In genomic region chr9:37143046-37143931, GRCm38 (mm10) we compare ENCODE assay signal across 8 mouse cellular contexts. TPM values are rescaled to one million over a fixed set of nuclear protein-coding genes. Genes with fewer than 3 reads are reported as not detected.
DNase-seq lines count a peak whose midpoint lies in the region; ATAC-seq and TF ChIP-seq lines count a peak whose summit lies in the region.

No protein-coding gene starts in this region.

- ATAC-seq in heart, embryonic 13.5 days (ENCODE audit: extremely low read depth, insufficient number of reproducible peaks, low FRiP score, low TSS enrichment), result no peak
- ATAC-seq in hematopoietic stem cell, adult 5-6 weeks (replicated peaks in 1 of 2; ENCODE audit: insufficient read depth in 1 of 2, low FRiP score in 2 of 2, low TSS enrichment in 1 of 2, low read depth in 1 of 2, poor library complexity in 2 of 2, severe bottlenecking in 2 of 2), result peak; percentile 23 to 60; a peak in 3 of 4 replicates
- ATAC-seq in midbrain, embryonic 12.5 days (ENCODE audit: low FRiP score, low read depth), result no peak
- no peak for ATAC-seq in activated CD4-positive, CD25-positive, alpha-beta regulatory T cell, adult 4 months

- peaks cover 65% of the 10 kb centered on the region for H3K4me1 ChIP-seq in heart, embryonic 13.5 days
- H3K4me1 ChIP-seq in heart, adult 2 months (ENCODE audit: control insufficient read depth, insufficient read depth, low read length), result peaks cover 5% of the 10 kb centered on the region
- peaks cover 67% of the 10 kb centered on the region for H3K4me1 ChIP-seq in midbrain, embryonic 12.5 days

- intact Hi-C loops in heart, adult 2 months (cut with DNase I), result no loop called here

- DNase-seq in heart, adult 2 months, result no peak
- DNase-seq in brain, adult 2 months (ENCODE audit: low read depth, low spot score), result peak; percentile 16
- DNase-seq in cerebellum, adult 11-12 months, result no peak
- DNase-seq in layer of hippocampus, adult 8-10 months (ENCODE audit: low spot score in 2 of 2), result no peak

- H3K4me2 ChIP-seq in heart, embryonic 13.5 days, result peak overlapping the region; percentile 88
- H3K4me2 ChIP-seq in midbrain, embryonic 12.5 days (replicated peaks), result peak overlapping the region; percentile 76

- no peak for TF ChIP-seq POLR2A in heart, adult 2 months (IDR thresholded peaks at IDR 0.05; ENCODE audit: insufficient read depth, low read depth, low read length)

- TF ChIP-seq CTCF in heart, adult 2 months (IDR thresholded peaks at IDR 0.05), result no peak

- no peaks in the 10 kb centered on the region for H3K9me3 ChIP-seq in heart, embryonic 13.5 days
- no peaks in the 10 kb centered on the region for H3K9me3 ChIP-seq in midbrain, embryonic 12.5 days

- WGBS in heart, embryonic 13.5 days, result 51% methylated on average over 12 of the region's 12 CpGs
- 78% methylated on average over 12 of the region's 12 CpGs for WGBS in heart, adult 2 months
- 11% methylated on average over 12 of the region's 12 CpGs for WGBS in midbrain, embryonic 12.5 days

- H3K79me2 ChIP-seq in heart, adult 2 months (replicated peaks; ENCODE audit: control insufficient read depth, insufficient read depth, low read length), result no peaks in the 10 kb centered on the region

- H3K27me3 ChIP-seq in heart, embryonic 13.5 days (replicated peaks), result peaks cover 14% of the 10 kb centered on the region; the same call in 1 of the 2 replicates
- no peaks in the 10 kb centered on the region for H3K27me3 ChIP-seq in heart, adult 2 months (ENCODE audit: control insufficient read depth, insufficient read depth, low read length)
- no peaks in the 10 kb centered on the region for H3K27me3 ChIP-seq in midbrain, embryonic 12.5 days

- no peak for TF ChIP-seq EP300 in heart, adult 2 months (IDR thresholded peaks at IDR 0.05; ENCODE audit: insufficient read depth, low read depth, low read length)

- peak overlapping the region; percentile 95; the same call in 1 of the 2 replicates for H3K27ac ChIP-seq in heart, embryonic 13.5 days (replicated peaks)
- no peak overlapping the region for H3K27ac ChIP-seq in heart, adult 2 months
- peak overlapping the region; percentile 100 for H3K27ac ChIP-seq in midbrain, embryonic 12.5 days (replicated peaks)

- H3K4me3 ChIP-seq in heart, embryonic 13.5 days, result peak overlapping the region; percentile 81
- no peak overlapping the region for H3K4me3 ChIP-seq in heart, adult 2 months
- H3K4me3 ChIP-seq in midbrain, embryonic 12.5 days, result peak overlapping the region; percentile 89

- H3K36me3 ChIP-seq in heart, embryonic 13.5 days, result no peaks in the 10 kb centered on the region
- no peaks in the 10 kb centered on the region for H3K36me3 ChIP-seq in heart, adult 2 months (ENCODE audit: control insufficient read depth, insufficient read depth, low read length)
- H3K36me3 ChIP-seq in midbrain, embryonic 12.5 days, result no peaks in the 10 kb centered on the region

- H3K9ac ChIP-seq in heart, embryonic 13.5 days, result peak overlapping the region; percentile 95
- H3K9ac ChIP-seq in heart, adult 2 months (ENCODE audit: low read depth, low read length), result no peak overlapping the region
- peak overlapping the region; percentile 99 for H3K9ac ChIP-seq in midbrain, embryonic 12.5 days (replicated peaks)

RNA-seq across cellular contexts. Expression of gene Pknox2, which starts 3.9 kb away (rescaled TPM):
- 4.9 and 5.7 TPM in 2 replicates for polyA plus RNA-seq in heart, embryonic 13.5 days (2015; fragmentation: Nextera tagmentation; extraction: Ambion mirVana)
- total RNA-seq in heart, adult 2 months (2021), result 1 to 10 TPM; 7.8 to 9.0 TPM
- 9.9 and 13.5 TPM in 2 replicates for polyA plus RNA-seq in heart, adult 2 months (2012; rRNA removed)
- 0.25 TPM in 1 of 2 replicates, not detected in the other for total RNA-seq in hematopoietic stem cell, adult 5-6 weeks (2017)
- 32.3 and 33.7 TPM in 2 replicates for polyA plus RNA-seq in midbrain, embryonic 12.5 days (2016; fragmentation: Nextera tagmentation; extraction: Ambion mirVana)
- polyA plus RNA-seq in activated CD4-positive, CD25-positive, alpha-beta regulatory T cell, adult 4 months (2017; shearing (Covaris generic)), result not detected
- 10 to 100 TPM; 38.5 to 59.5 (median 43.0) TPM for total RNA-seq in layer of hippocampus, adult 8-10 months (2022)

Comparison
In these comparisons a context has a peak if more than half of its experiments do, and no peak if none do; other contexts are left out.
1. ATAC-seq: peak in hematopoietic stem cell, adult 5-6 weeks (2 of 2); none in heart, embryonic 13.5 days (single experiment), midbrain, embryonic 12.5 days (single experiment) and activated CD4-positive, CD25-positive, alpha-beta regulatory T cell, adult 4 months (single experiment).